Mouse (Mus musculus): ENCODE results near the gene Ap3d1. TPM values are rescaled to one million over a fixed set of nuclear protein-coding genes. Genes with fewer than 3 reads are reported as not detected.

Gene Ap3d1
- polyA plus RNA-seq, 1 experiment from 2014 or later = 112 TPM

GRCm38 (mm10) chr10:80776358-80776869 lies 34.4 kb upstream of the Ap3d1 start:
- H3K9ac ChIP-seq = no peak overlapping the region
- no peak overlapping the region for H3K4me2 ChIP-seq (replicated peaks)
- peaks cover 96% of the 10 kb centered on the region for H3K36me3 ChIP-seq (replicated peaks; ENCODE audit: control insufficient read depth, insufficient read depth)
- H3K9me3 ChIP-seq (ENCODE audit: control insufficient read depth, low read length) = no peaks in the 10 kb centered on the region
- no peaks in the 10 kb centered on the region for H3K27me3 ChIP-seq (ENCODE audit: control insufficient read depth, insufficient read depth, low read length)
- H3K27ac ChIP-seq = no peak overlapping the region
- 90% methylated on average over 6 of the region's 6 CpGs for WGBS
- H3K4me1 ChIP-seq (replicated peaks; ENCODE audit: control insufficient read depth, insufficient read depth, low read length) = no peaks in the 10 kb centered on the region
- no peak for DNase-seq (ENCODE audit: low spot score)
- ATAC-seq (ENCODE audit: low FRiP score) = no peak
- no peak overlapping the region for H3K4me3 ChIP-seq (replicated peaks; ENCODE audit: low read length)

DNA sequence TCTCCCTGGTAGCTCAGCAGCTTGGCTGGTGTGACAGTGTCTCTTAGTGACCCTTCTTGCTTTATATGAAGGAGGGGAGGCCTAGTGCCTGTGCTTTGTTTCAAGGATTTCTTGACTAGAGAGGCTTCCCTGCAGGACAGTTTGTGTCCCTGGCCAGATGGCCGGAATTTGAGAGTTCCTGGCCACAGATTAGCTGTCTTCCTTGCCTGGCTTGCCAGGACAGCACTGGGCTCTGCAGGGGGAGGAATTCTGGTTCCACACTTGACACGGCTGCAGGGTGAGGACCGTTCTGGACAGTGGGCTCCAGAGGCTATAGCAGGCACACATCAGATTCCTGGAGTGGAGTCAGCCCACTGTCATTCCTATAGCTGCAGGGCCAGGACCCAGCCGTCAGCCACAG lies 33.7 kb upstream of the Ap3d1 start:
- no peak overlapping the region for H3K9ac ChIP-seq
- no peak overlapping the region for H3K4me2 ChIP-seq (replicated peaks)
- H3K9me3 ChIP-seq (ENCODE audit: control insufficient read depth, low read length) = no peaks in the 10 kb centered on the region
- H3K27ac ChIP-seq = no peak overlapping the region
- 94% methylated on average over 4 of the region's 4 CpGs for WGBS
- no peaks in the 10 kb centered on the region for H3K27me3 ChIP-seq (ENCODE audit: control insufficient read depth, insufficient read depth, low read length)
- no peak overlapping the region for H3K4me3 ChIP-seq (replicated peaks; ENCODE audit: low read length)
- ATAC-seq (ENCODE audit: low FRiP score) (no peak), DNase-seq (ENCODE audit: low spot score) (no peak)
- H3K4me1 ChIP-seq (replicated peaks; ENCODE audit: control insufficient read depth, insufficient read depth, low read length) = no peaks in the 10 kb centered on the region
- peaks cover 96% of the 10 kb centered on the region for H3K36me3 ChIP-seq (replicated peaks; ENCODE audit: control insufficient read depth, insufficient read depth)

DNA sequence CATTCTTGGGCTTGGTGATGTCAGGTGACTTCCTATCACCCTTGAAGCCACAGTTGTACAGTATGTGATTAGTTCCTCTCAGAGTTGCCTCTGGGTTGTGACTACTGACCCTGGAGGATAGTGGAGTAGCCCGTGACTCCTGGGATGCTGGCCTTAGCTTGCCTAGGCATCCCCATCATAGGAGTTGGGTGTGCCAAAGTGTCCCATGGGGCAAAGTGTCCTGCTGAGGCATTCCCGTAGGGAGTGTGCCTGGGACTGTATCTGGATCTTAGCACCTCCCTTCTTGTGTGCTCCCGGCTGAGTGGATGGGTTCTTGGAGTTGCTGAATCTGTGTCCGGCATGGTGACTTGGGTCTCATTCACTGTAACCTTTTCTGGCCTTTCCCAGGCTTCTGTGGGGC lies 32.9 kb upstream of the Ap3d1 start:
- Histone ChIP-seq H3K4me2 (replicated peaks) (no peak overlapping the region), H3K9ac (no peak overlapping the region), H3K4me1 (replicated peaks; ENCODE audit: control insufficient read depth, insufficient read depth, low read length) (no peaks in the 10 kb centered on the region), H3K9me3 (ENCODE audit: control insufficient read depth, low read length) (no peaks in the 10 kb centered on the region), H3K27me3 (ENCODE audit: control insufficient read depth, insufficient read depth, low read length) (no peaks in the 10 kb centered on the region), H3K4me3 (replicated peaks; ENCODE audit: low read length) (no peak overlapping the region), H3K27ac (no peak overlapping the region), H3K36me3 (replicated peaks; ENCODE audit: control insufficient read depth, insufficient read depth) (peaks cover 96% of the 10 kb centered on the region)
- peak; percentile 43; the same call in 1 of the 2 replicates for ATAC-seq (ENCODE audit: low FRiP score)
- WGBS = 91% methylated on average over 4 of the region's 4 CpGs
- no peak for DNase-seq (ENCODE audit: low spot score)

DNA sequence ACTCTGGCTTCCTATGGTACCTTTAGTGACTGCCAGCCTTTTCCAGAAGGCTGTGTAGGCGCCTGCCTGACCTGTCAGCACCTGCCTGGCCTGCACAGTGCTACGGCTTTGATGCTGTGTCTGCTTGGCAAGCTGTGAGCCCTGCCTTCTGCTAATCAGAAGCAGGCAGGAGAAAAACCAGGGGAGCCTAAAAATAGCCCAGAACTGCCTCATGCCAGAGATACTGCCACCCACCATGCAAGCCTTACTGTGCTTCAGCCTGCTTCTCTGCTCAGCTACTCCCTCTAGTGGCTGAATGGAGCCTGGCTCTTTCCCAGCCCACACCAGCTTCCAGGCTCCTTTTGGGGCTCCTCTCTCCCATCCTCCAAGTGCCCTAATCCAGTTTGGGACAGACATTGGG lies 32.5 kb upstream of the Ap3d1 start:
- Histone ChIP-seq H3K36me3 (replicated peaks; ENCODE audit: control insufficient read depth, insufficient read depth) (peaks cover 96% of the 10 kb centered on the region), H3K27ac (no peak overlapping the region), H3K9ac (no peak overlapping the region), H3K27me3 (ENCODE audit: control insufficient read depth, insufficient read depth, low read length) (no peaks in the 10 kb centered on the region), H3K4me2 (replicated peaks) (no peak overlapping the region), H3K4me1 (replicated peaks; ENCODE audit: control insufficient read depth, insufficient read depth, low read length) (no peaks in the 10 kb centered on the region), H3K4me3 (replicated peaks; ENCODE audit: low read length) (no peak overlapping the region), H3K9me3 (ENCODE audit: control insufficient read depth, low read length) (no peaks in the 10 kb centered on the region)
- ATAC-seq (ENCODE audit: low FRiP score) = peak; percentile 31; the same call in 1 of the 2 replicates
- 73% methylated on average over 2 of the region's 2 CpGs for WGBS
- DNase-seq (ENCODE audit: low spot score) = peak; percentile 77

DNA sequence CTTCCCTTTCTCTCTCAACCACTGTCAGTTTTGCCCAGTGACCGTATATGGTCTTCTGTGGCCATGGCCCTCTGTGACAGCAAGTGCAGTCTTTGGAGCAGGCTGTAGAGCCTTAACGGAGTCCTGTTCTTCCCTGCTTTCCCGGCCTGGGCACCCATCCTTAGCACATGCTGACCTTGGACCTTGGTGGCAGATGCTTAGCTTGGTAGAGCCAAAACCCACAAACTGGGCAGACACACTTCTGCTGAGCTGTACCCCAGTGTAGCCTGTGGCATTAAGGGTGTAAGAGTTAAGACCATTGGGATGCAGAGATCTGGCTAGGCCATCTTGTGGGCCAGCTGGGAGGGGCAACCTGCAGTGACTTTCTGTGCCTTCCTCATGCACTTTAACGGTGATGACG lies 31.8 kb upstream of the Ap3d1 start:
- H3K27me3 ChIP-seq (ENCODE audit: control insufficient read depth, insufficient read depth, low read length) = no peaks in the 10 kb centered on the region
- no peak for ATAC-seq (ENCODE audit: low FRiP score)
- no peak for DNase-seq (ENCODE audit: low spot score)
- H3K36me3 ChIP-seq (replicated peaks; ENCODE audit: control insufficient read depth, insufficient read depth) = peaks cover 96% of the 10 kb centered on the region
- H3K9ac ChIP-seq = no peak overlapping the region
- WGBS = 86% methylated on average over 5 of the region's 5 CpGs
- H3K4me2 ChIP-seq (replicated peaks) = no peak overlapping the region
- H3K4me1 ChIP-seq (replicated peaks; ENCODE audit: control insufficient read depth, insufficient read depth, low read length) = no peaks in the 10 kb centered on the region
- no peaks in the 10 kb centered on the region for H3K9me3 ChIP-seq (ENCODE audit: control insufficient read depth, low read length)
- H3K27ac ChIP-seq = no peak overlapping the region
- H3K4me3 ChIP-seq (replicated peaks; ENCODE audit: low read length) = no peak overlapping the region

DNA sequence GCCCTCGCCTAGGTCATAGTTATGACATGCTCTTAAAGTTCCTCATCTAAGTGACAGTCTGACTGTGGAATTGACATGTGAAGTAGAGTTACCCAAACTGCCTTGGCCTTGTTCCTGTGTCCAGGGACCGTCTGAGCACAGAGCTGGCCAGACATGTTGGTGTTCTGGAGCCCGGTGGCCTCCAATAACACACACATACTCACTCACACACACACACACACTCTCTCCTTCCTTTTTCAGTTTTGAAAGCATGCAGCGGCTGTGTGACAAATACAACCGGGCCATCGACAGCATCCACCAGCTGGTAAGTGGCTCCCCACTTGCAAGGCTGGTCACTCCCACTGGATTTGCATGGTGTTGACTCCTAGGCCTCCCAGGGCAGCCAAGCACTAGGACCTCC lies 26.3 kb upstream of the Ap3d1 start:
- Histone ChIP-seq H3K27ac (no peak overlapping the region), H3K9ac (no peak overlapping the region), H3K4me2 (replicated peaks) (no peak overlapping the region), H3K27me3 (ENCODE audit: control insufficient read depth, insufficient read depth, low read length) (no peaks in the 10 kb centered on the region), H3K9me3 (ENCODE audit: control insufficient read depth, low read length) (no peaks in the 10 kb centered on the region), H3K36me3 (replicated peaks; ENCODE audit: control insufficient read depth, insufficient read depth) (peaks cover 77% of the 10 kb centered on the region), H3K4me3 (replicated peaks; ENCODE audit: low read length) (no peak overlapping the region), H3K4me1 (replicated peaks; ENCODE audit: control insufficient read depth, insufficient read depth, low read length) (no peaks in the 10 kb centered on the region)
- WGBS = 93% methylated on average over 6 of the region's 6 CpGs
- ATAC-seq (ENCODE audit: low FRiP score) = no peak
- DNase-seq (ENCODE audit: low spot score) = no peak

DNA sequence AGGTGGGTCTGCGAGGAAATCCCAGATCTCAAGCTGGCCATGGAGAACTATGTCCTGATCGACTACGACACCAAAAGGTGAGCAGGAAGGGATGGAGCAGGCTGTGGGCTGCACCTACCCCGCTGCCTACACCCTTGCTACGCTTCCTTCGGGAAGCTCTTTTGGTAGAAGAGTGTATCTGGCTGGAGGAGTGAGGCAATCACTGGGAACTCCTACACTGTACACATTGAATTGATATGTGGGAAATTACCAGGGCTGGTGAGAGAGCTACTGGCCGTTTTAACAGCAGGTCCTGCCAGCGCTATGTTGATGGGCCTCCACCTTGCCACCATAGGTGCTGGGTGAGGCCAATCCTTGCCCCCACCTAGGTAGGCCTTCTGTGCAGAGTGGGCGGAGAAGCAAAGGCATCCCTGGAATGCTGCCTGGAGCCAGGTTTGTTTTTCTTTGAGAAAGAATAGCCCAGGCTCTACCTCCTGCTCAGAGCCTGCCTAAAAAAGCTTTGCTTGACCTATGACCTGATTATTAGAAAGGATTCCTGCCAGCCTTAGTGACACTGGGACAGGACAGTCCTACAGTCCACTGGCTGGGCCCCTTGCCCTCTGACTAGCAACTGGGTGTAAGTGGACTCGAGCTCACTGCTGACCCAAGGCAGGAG lies 24.2 kb upstream of the Ap3d1 start:
- no peak overlapping the region for H3K4me2 ChIP-seq (replicated peaks)
- H3K36me3 ChIP-seq (replicated peaks; ENCODE audit: control insufficient read depth, insufficient read depth) = peaks cover 57% of the 10 kb centered on the region
- no peak overlapping the region for H3K4me3 ChIP-seq (replicated peaks; ENCODE audit: low read length)
- H3K9me3 ChIP-seq (ENCODE audit: control insufficient read depth, low read length) = no peaks in the 10 kb centered on the region
- no peak for DNase-seq (ENCODE audit: low spot score)
- no peaks in the 10 kb centered on the region for H3K27me3 ChIP-seq (ENCODE audit: control insufficient read depth, insufficient read depth, low read length)
- no peak for ATAC-seq (ENCODE audit: low FRiP score)
- H3K27ac ChIP-seq = no peak overlapping the region
- H3K4me1 ChIP-seq (replicated peaks; ENCODE audit: control insufficient read depth, insufficient read depth, low read length) = 0 out of 2 replicates have a peak, but pooled peaks cover 4% of the 10 kb centered on the region
- H3K9ac ChIP-seq = no peak overlapping the region
- 85% methylated on average over 10 of the region's 10 CpGs for WGBS

- H3K4me3 ChIP-seq (replicated peaks; ENCODE audit: low read length) = no peak overlapping the region
- no peaks in the 10 kb centered on the region for H3K27me3 ChIP-seq (ENCODE audit: control insufficient read depth, insufficient read depth, low read length)
- peaks cover 51% of the 10 kb centered on the region for H3K36me3 ChIP-seq (replicated peaks; ENCODE audit: control insufficient read depth, insufficient read depth)
- DNase-seq (ENCODE audit: low spot score) (no peak), ATAC-seq (ENCODE audit: low FRiP score) (no peak)
- no peak overlapping the region for H3K9ac ChIP-seq
- peaks cover 4% of the 10 kb centered on the region; the same call in 1 of the 2 replicates for H3K4me1 ChIP-seq (replicated peaks; ENCODE audit: control insufficient read depth, insufficient read depth, low read length)
- H3K9me3 ChIP-seq (ENCODE audit: control insufficient read depth, low read length) = no peaks in the 10 kb centered on the region
- WGBS = 100% methylated on average over 2 of the region's 2 CpGs
- no peak overlapping the region for H3K27ac ChIP-seq
- H3K4me2 ChIP-seq (replicated peaks) = no peak overlapping the region
Observed at GRCm38 (mm10) chr10:80765746-80766145, 23.7 kb upstream of the Ap3d1 start.

- DNase-seq (ENCODE audit: low spot score) (no peak), ATAC-seq (ENCODE audit: low FRiP score) (no peak)
- Histone ChIP-seq H3K27me3 (ENCODE audit: control insufficient read depth, insufficient read depth, low read length) (no peaks in the 10 kb centered on the region), H3K27ac (no peak overlapping the region), H3K36me3 (replicated peaks; ENCODE audit: control insufficient read depth, insufficient read depth) (peaks cover 30% of the 10 kb centered on the region), H3K4me3 (replicated peaks; ENCODE audit: low read length) (no peak overlapping the region), H3K9me3 (ENCODE audit: control insufficient read depth, low read length) (no peaks in the 10 kb centered on the region), H3K9ac (no peak overlapping the region), H3K4me2 (replicated peaks) (no peak overlapping the region), H3K4me1 (replicated peaks; ENCODE audit: control insufficient read depth, insufficient read depth, low read length) (peaks cover 6% of the 10 kb centered on the region; the same call in 1 of the 2 replicates)
- 98% methylated on average over 2 of the region's 2 CpGs for WGBS
Observed at GRCm38 (mm10) chr10:80763502-80763901, 21.4 kb upstream of the Ap3d1 start.

All from hindbrain, embryonic 14.5 days (tissue).